Mouse (Mus musculus): Measurements from ENCODE around the gene Lrp4.

GRCm38 (mm10) chr2:91413811-91414210, 43.5 kb upstream of the Lrp4 start:
- TF ChIP-seq CTCF (IDR thresholded peaks at IDR 0.05; ENCODE audit: control insufficient read depth, insufficient read depth, low read length) (no peak), POLR2A (IDR thresholded peaks at IDR 0.05; ENCODE audit: borderline replicate concordance, control insufficient read depth, low read depth, low read length) (no peak)
